Mouse (Mus musculus): ENCODE results near the gene Tbca. TPM values are rescaled to one million over a fixed set of nuclear protein-coding genes. Genes with fewer than 3 reads are reported as not detected.

Gene Tbca
- polyA plus RNA-seq, 1 experiment, result 16.1 TPM

- no peak for DNase-seq
- WGBS, result 5% methylated on average over 36 of the region's 36 CpGs
- TF ChIP-seq CTCF (IDR thresholded peaks at IDR 0.05; ENCODE audit: insufficient read depth, low read length) (no peak), POLR2A (IDR thresholded peaks at IDR 0.05; ENCODE audit: borderline replicate concordance, extremely low read depth, low read depth, low read length) (no peak)
- Histone ChIP-seq H3K4me1 (ENCODE audit: control insufficient read depth, insufficient read depth, low read length) (peaks cover 2% of the 10 kb centered on the region; the same call in 1 of the 2 replicates), H3K4me3 (replicated peaks; ENCODE audit: extremely low read depth, low read depth, low read length) (no peak overlapping the region)
These were observed 95.6 kb downstream of the Tbca start for GRCm38 (mm10) chr13:94883966-94884960.

- TF ChIP-seq CTCF (IDR thresholded peaks at IDR 0.05; ENCODE audit: insufficient read depth, low read length) (no peak), POLR2A (IDR thresholded peaks at IDR 0.05; ENCODE audit: borderline replicate concordance, extremely low read depth, low read depth, low read length) (no peak)
- 3% methylated on average over 81 of the region's 81 CpGs for WGBS
- Histone ChIP-seq H3K4me1 (ENCODE audit: control insufficient read depth, insufficient read depth, low read length) (peaks cover 2% of the 10 kb centered on the region; the same call in 1 of the 2 replicates), H3K4me3 (replicated peaks; ENCODE audit: extremely low read depth, low read depth, low read length) (no peak overlapping the region)
- no peak for DNase-seq
These were observed 96.9 kb downstream of the Tbca start for GRCm38 (mm10) chr13:94885291-94886235.

Other genes with a start within 250 kb of the Tbca start
- gene Otp, start 86.7 kb downstream of the Tbca start, polyA plus RNA-seq (2012; rRNA removed), result not detected in 2 replicates
- gene Wdr41, start 187.4 kb downstream of the Tbca start, polyA plus RNA-seq (2012; rRNA removed), result 9.6 and 13.0 TPM in 2 replicates

All from lung, adult 2 months (tissue).